Mouse (Mus musculus) heart, adult 18-20 months (tissue): ENCODE measurements around the gene Txnrd1. TPM values are rescaled to one million over a fixed set of nuclear protein-coding genes. Genes with fewer than 3 reads are reported as not detected.

Experiments used
- DNase-seq, 2 experiments: peaks; one replicate each; pipeline ENCODE4 v3.0.0; 2021 to 2022; ENCODE audit warnings: mixed read lengths in 1 of 2
- total RNA-seq, 2 experiments: library from RNA; stranded (reverse); gene quantifications; 2 replicates each; pipeline ENCODE4 v1.2.3; 2021

Txnrd1 gene
- total RNA-seq, 2 experiments from 2014 or later: 52.4 to 56.4 TPM

GRCm38 (mm10) chr10:82866356-82866755 is 32.6 kb downstream of the Txnrd1 start, which contains the start of gene Eid3:
TSS of gene Eid3 (plus strand) at chr10:82866626.
- no peak for DNase-seq

GRCm38 (mm10) chr10:82866832-82867231 is 33.1 kb downstream of the Txnrd1 start:
- DNase-seq: no peak

GRCm38 (mm10) chr10:82868418-82869086 is 34.8 kb downstream of the Txnrd1 start:
- DNase-seq: no peak

GRCm38 (mm10) chr10:82875446-82875845 is 41.7 kb downstream of the Txnrd1 start:
- DNase-seq: peak in 1 of 2 experiments; percentile 29

- peak in 1 of 2 experiments; percentile 28 for DNase-seq
Observed at GRCm38 (mm10) chr10:82876076-82876796, 42.5 kb downstream of the Txnrd1 start.

GRCm38 (mm10) chr10:82887354-82887753 is 53.6 kb downstream of the Txnrd1 start:
- DNase-seq: no peak

GRCm38 (mm10) chr10:82888576-82888975 is 54.8 kb downstream of the Txnrd1 start:
- no peak for DNase-seq

GRCm38 (mm10) chr10:82889447-82889973 is 55.8 kb downstream of the Txnrd1 start:
- peak; percentile 81 to 86 for DNase-seq

GRCm38 (mm10) chr10:82890936-82891335 is 57.2 kb downstream of the Txnrd1 start:
- DNase-seq: no peak

GRCm38 (mm10) chr10:82891427-82891826 is 57.7 kb downstream of the Txnrd1 start:
- no peak for DNase-seq

- DNase-seq: no peak
Observed at GRCm38 (mm10) chr10:82892442-82893055, 58.8 kb downstream of the Txnrd1 start.

- no peak for DNase-seq
Observed at GRCm38 (mm10) chr10:82893872-82894650, 60.3 kb downstream of the Txnrd1 start.

- no peak for DNase-seq
Observed at GRCm38 (mm10) chr10:82897936-82898335, 64.2 kb downstream of the Txnrd1 start.

- peak; percentile 32 to 41 for DNase-seq
Observed at GRCm38 (mm10) chr10:82898893-82899292, 65.1 kb downstream of the Txnrd1 start.

GRCm38 (mm10) chr10:82899810-82900421 is 66.2 kb downstream of the Txnrd1 start:
- DNase-seq: no peak

- no peak for DNase-seq
Observed at GRCm38 (mm10) chr10:82900546-82900945, 66.8 kb downstream of the Txnrd1 start.

- DNase-seq: peak; percentile 80 to 93
Observed at GRCm38 (mm10) chr10:82901436-82901835, 67.7 kb downstream of the Txnrd1 start.

GRCm38 (mm10) chr10:82908526-82908925 is 74.8 kb downstream of the Txnrd1 start:
- no peak for DNase-seq

- peak; percentile 24 to 81 for DNase-seq
Observed at GRCm38 (mm10) chr10:82909382-82909781, 75.6 kb downstream of the Txnrd1 start.

- DNase-seq: peak in 1 of 2 experiments; percentile 30
Observed at GRCm38 (mm10) chr10:82910198-82910597, 76.4 kb downstream of the Txnrd1 start.

GRCm38 (mm10) chr10:82913238-82913637 is 79.5 kb downstream of the Txnrd1 start:
- no peak for DNase-seq

- DNase-seq: no peak
Observed at GRCm38 (mm10) chr10:82913772-82914171, 80.0 kb downstream of the Txnrd1 start.
